Mouse (Mus musculus) stomach, adult 2 months (tissue): ENCODE measurements around the gene Ifih1. TPM values are rescaled to one million over a fixed set of nuclear protein-coding genes. Genes with fewer than 3 reads are reported as not detected.

Experiments
- polyA plus RNA-seq: library from polyadenylated mRNA; depleted of rRNA; stranded (reverse); fragments of >200 nt; gene quantifications from 2 replicates; pipeline ENCODE4 v1.2.3, GENCODE M21; 2012; rRNA removed

Gene Ifih1
- 3.0 and 3.3 TPM in 2 replicates for polyA plus RNA-seq

GRCm38 (mm10) chr2:62646014-62646645 lies at the start of gene Ifih1:
Ifih1 (minus strand) TSS chr2:62646255.

DNA sequence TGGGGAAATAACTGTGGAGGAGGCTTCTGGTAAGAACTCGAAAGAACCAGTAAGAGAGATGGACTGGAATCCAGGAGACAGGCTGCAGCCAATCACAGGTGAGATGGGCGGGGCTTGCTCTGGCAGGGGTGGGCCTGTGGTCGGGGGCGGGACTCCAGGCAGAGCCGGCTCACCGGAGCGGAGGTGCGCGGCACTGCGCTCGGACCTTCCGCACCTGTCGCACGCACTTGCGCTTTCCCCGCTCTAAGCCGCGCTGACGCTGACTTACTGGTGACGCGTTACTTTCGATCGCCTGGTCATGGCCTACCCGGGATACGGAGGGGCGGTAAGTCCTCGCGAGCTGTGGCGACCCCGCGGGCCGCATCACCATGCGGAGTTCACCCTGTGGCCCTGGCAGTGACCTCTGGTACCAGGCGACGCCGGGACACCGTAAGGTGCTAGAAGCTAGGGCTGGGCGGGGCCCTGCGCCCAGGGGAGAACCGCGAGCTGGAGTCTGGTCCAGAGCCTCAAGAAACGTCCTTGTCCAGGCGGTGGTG lies 18.1 kb upstream of the Ifih1 start, which contains the start of gene Gca:
Gene Gca (plus strand): TSS at position 151 of the 536 bp plus-strand sequence.

DNA sequence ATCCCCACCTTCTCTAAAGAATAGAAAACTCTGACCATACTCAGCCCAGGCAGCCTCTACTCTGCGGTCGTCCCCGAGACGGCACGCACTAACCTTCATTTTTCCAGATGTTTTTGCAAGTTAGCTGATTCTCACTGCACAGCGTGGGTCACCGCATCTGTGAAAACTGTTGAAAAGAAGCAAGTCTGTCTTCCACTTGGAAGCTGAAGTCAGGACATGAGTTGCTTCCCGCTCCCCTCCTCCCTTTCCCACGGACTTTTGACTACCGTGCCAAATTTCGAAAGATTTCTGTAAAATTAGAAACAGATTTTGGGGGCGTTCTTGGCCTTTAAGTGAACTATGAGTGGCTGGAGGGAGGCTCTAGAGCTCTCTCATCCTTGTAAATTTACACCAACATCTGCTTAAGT lies 72.3 kb downstream of the Ifih1 start, which contains the start of gene Fap:
Gene Fap (minus strand): TSS at position 323 of the 407 bp plus-strand sequence.

Other genes starting within 250 kb of the Ifih1 start
- gene Dpp4, start 234.0 kb downstream of the Ifih1 start, polyA plus RNA-seq = 0.41 and 0.45 TPM in 2 replicates
- gene Gcg, start 162.6 kb downstream of the Ifih1 start, polyA plus RNA-seq = 0.40 and 1.2 TPM in 2 replicates
- 0.04 and 0.09 TPM in 2 replicates for gene Fap, start 72.2 kb downstream of the Ifih1 start, polyA plus RNA-seq
- gene Gca, start 18.0 kb upstream of the Ifih1 start, polyA plus RNA-seq = 0.94 and 1.4 TPM in 2 replicates